8 mouse cellular contexts compared by ENCODE assay signal in the genomic region with DNA sequence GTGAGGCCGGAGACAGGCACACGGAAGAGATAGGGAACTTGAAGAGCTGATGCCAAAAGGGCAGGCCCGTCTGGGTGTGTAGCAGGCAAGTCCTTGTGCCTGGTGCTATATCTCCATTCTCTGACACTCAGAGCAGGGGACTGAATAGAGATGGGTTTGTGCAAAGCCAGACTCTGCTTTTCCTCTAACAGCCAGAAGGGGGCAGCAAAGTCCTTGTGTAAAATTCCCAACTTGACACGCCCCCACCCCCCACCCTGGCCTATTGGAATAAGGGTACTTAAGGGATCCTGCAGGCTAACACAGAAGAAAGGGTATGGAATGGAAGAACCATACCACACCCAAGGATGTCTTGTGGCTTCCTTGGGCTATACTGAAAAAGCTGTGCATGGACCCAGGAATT. TPM values are rescaled to one million over a fixed set of nuclear protein-coding genes. Genes with fewer than 3 reads are reported as not detected.
A peak's percentile ranks its signal among the peaks of the same experiment; 100 is the strongest.
DNase-seq lines count a peak whose midpoint lies in the region; ATAC-seq and TF ChIP-seq lines count a peak whose summit lies in the region.

No protein-coding gene starts in this region.

- no peak overlapping the region for H3K4me3 ChIP-seq in spleen, adult 2 months (ENCODE audit: extremely low read depth, insufficient read depth, insufficient read length)
- H3K4me3 ChIP-seq in liver, embryonic 14.5 days (ENCODE audit: insufficient read depth in 1 of 2, low read depth in 2 of 2, low read length in 2 of 2) = no peak overlapping the region
- H3K4me3 ChIP-seq in neural tube, embryonic 13.5 days = no peak overlapping the region

- H3K9ac ChIP-seq in liver, embryonic 14.5 days (replicated peaks) = no peak overlapping the region
- 0 out of 2 replicates have a peak overlapping the region, but pooled peaks have one; percentile 8 for H3K9ac ChIP-seq in neural tube, embryonic 13.5 days

- no peak overlapping the region for H3K27ac ChIP-seq in spleen, adult 2 months (ENCODE audit: insufficient read depth, low read length)
- no peak overlapping the region for H3K27ac ChIP-seq in liver, embryonic 14.5 days
- H3K27ac ChIP-seq in neural tube, embryonic 13.5 days (replicated peaks) = no peak overlapping the region

- H3K4me1 ChIP-seq in spleen, adult 2 months (ENCODE audit: control insufficient read depth, insufficient read depth, insufficient read length) = no peaks in the 10 kb centered on the region; the same call in 1 of the 2 replicates
- 0 out of 4 replicates have a peak, but pooled peaks cover 0 to 5% of the 10 kb centered on the region in 2 experiments for H3K4me1 ChIP-seq in liver, embryonic 14.5 days (replicated peaks; ENCODE audit: control insufficient read depth in 2 of 2, insufficient read depth in 2 of 2, low read length in 1 of 2)
- peaks cover 28% of the 10 kb centered on the region for H3K4me1 ChIP-seq in neural tube, embryonic 13.5 days (replicated peaks)

- WGBS in spleen, adult 2 months = 18% methylated on average over 4 of the region's 4 CpGs
- 12% methylated on average over 4 of the region's 4 CpGs for WGBS in liver, embryonic 14.5 days (ENCODE audit: insufficient replicate concordance)
- WGBS in neural tube, embryonic 13.5 days = 14% methylated on average over 4 of the region's 4 CpGs

- no peak for TF ChIP-seq POLR2A in spleen, adult 2 months (IDR thresholded peaks at IDR 0.05; ENCODE audit: low read depth, low read length)

- TF ChIP-seq CTCF in spleen, adult 2 months (IDR thresholded peaks at IDR 0.05; ENCODE audit: extremely low read depth, insufficient read depth, insufficient read length, insufficient replicate concordance) = peak; percentile 46; the same call in 1 of the 2 replicates
- peak; percentile 76 for TF ChIP-seq CTCF in liver, embryonic 14.5 days (IDR thresholded peaks at IDR 0.05; ENCODE audit: low read depth)

- no peaks in the 10 kb centered on the region for H3K27me3 ChIP-seq in spleen, adult 2 months (ENCODE audit: control insufficient read depth, insufficient read depth, low read length)
- H3K27me3 ChIP-seq in liver, embryonic 14.5 days (ENCODE audit: control insufficient read depth, insufficient read depth, low read length) = no peaks in the 10 kb centered on the region
- H3K27me3 ChIP-seq in neural tube, embryonic 13.5 days = no peaks in the 10 kb centered on the region

- no peak for ATAC-seq in liver, embryonic 14.5 days (ENCODE audit: insufficient read depth)
- ATAC-seq in neural tube, embryonic 13.5 days (ENCODE audit: low read depth) = peak; percentile 81

- H3K9me3 ChIP-seq in liver, embryonic 14.5 days (ENCODE audit: control insufficient read depth, low read length) = no peaks in the 10 kb centered on the region
- no peaks in the 10 kb centered on the region for H3K9me3 ChIP-seq in neural tube, embryonic 13.5 days

- no peak for TF ChIP-seq EP300 in liver, embryonic 14.5 days (IDR thresholded peaks at IDR 0.05; ENCODE audit: low read depth)

- H3K4me2 ChIP-seq in liver, embryonic 14.5 days (ENCODE audit: low read depth) = no peak overlapping the region
- no peak overlapping the region for H3K4me2 ChIP-seq in neural tube, embryonic 13.5 days

- no peaks in the 10 kb centered on the region for H3K36me3 ChIP-seq in spleen, adult 2 months (ENCODE audit: control insufficient read depth, insufficient read depth, low read length)
- H3K36me3 ChIP-seq in liver, embryonic 14.5 days (replicated peaks; ENCODE audit: control insufficient read depth, insufficient read depth, low read depth) = no peaks in the 10 kb centered on the region
- H3K36me3 ChIP-seq in neural tube, embryonic 13.5 days = no peaks in the 10 kb centered on the region

- DNase-seq in spleen, adult 2 months (ENCODE audit: low read depth in 1 of 2, low spot score in 2 of 2) = peak in 1 of 2 experiments; percentile 10
- no peak for DNase-seq in spleen, postnatal 14 days (ENCODE audit: low spot score in 2 of 2)
- DNase-seq in cerebellum, adult 18-20 months = peak; percentile 76 to 79
- DNase-seq in frontal cortex, adult 2 months (ENCODE audit: extremely low spot score in 1 of 2, low spot score in 1 of 2) = peak; percentile 58 to 87
- peak; percentile 42 for DNase-seq in kidney, adult 11 months
- no peak for DNase-seq in liver, embryonic 14.5 days (ENCODE audit: low read depth in 3 of 3, low spot score in 3 of 3)
- no peak for DNase-seq in T-cell, adult 2 months (ENCODE audit: low spot score)

RNA-seq across cellular contexts. Expression of gene Bcdin3d, which starts 22.5 kb away (rescaled TPM):
- 5.1 and 7.4 TPM in 2 replicates for polyA plus RNA-seq in spleen, adult 2 months (2012; rRNA removed)
- polyA plus RNA-seq in frontal cortex, adult 2 months (2012; rRNA removed) = 5.7 and 6.8 TPM in 2 replicates
- polyA plus RNA-seq in liver, embryonic 14.5 days (2012; rRNA removed) = 3.0 and 3.3 TPM in 2 replicates
- polyA plus RNA-seq in liver, embryonic 14.5 days (2014; fragmentation: Nextera tagmentation; extraction: Ambion mirVana) = 5.0 TPM in 2 replicates
- polyA plus RNA-seq in neural tube, embryonic 13.5 days (2015; fragmentation: Nextera tagmentation; extraction: Ambion mirVana) = 19.6 and 21.4 TPM in 2 replicates

RNA-seq across cellular contexts. Expression of gene Faim2, which starts 30.9 kb away (rescaled TPM):
- 0.06 TPM in 1 of 2 replicates, not detected in the other for polyA plus RNA-seq in spleen, adult 2 months (2012; rRNA removed)
- 161 and 168 TPM in 2 replicates for polyA plus RNA-seq in frontal cortex, adult 2 months (2012; rRNA removed)
- polyA plus RNA-seq in liver, embryonic 14.5 days (2012; rRNA removed) = 0.02 TPM in 1 of 2 replicates, not detected in the other
- not detected in 2 replicates for polyA plus RNA-seq in liver, embryonic 14.5 days (2014; fragmentation: Nextera tagmentation; extraction: Ambion mirVana)
- polyA plus RNA-seq in neural tube, embryonic 13.5 days (2015; fragmentation: Nextera tagmentation; extraction: Ambion mirVana) = 22.2 and 23.8 TPM in 2 replicates

RNA-seq across cellular contexts. Expression of gene Nckap5l, which starts 39.5 kb away (rescaled TPM):
- polyA plus RNA-seq in spleen, adult 2 months (2012; rRNA removed) = 10.9 and 11.5 TPM in 2 replicates
- polyA plus RNA-seq in frontal cortex, adult 2 months (2012; rRNA removed) = 14.4 and 14.6 TPM in 2 replicates
- polyA plus RNA-seq in liver, embryonic 14.5 days (2012; rRNA removed) = 0.70 and 1.2 TPM in 2 replicates
- polyA plus RNA-seq in liver, embryonic 14.5 days (2014; fragmentation: Nextera tagmentation; extraction: Ambion mirVana) = 0.85 and 1.4 TPM in 2 replicates
- polyA plus RNA-seq in neural tube, embryonic 13.5 days (2015; fragmentation: Nextera tagmentation; extraction: Ambion mirVana) = 14.5 and 18.3 TPM in 2 replicates

Comparison
In these comparisons a context has a peak if more than half of its experiments do, and no peak if none do; other contexts are left out.
1. DNase-seq: peak in cerebellum, adult 18-20 months (2 of 2), frontal cortex, adult 2 months (2 of 2) and kidney, adult 11 months (single experiment); none in spleen, postnatal 14 days (0 of 2), liver, embryonic 14.5 days (0 of 3) and T-cell, adult 2 months (single experiment).
2. RNA of gene Faim2, which starts 30.9 kb away (polyA plus RNA-seq): 161 to 168 TPM in frontal cortex, adult 2 months and 22.2 to 23.8 TPM in neural tube, embryonic 13.5 days; 0.06 TPM in spleen, adult 2 months and 0.02 TPM in liver, embryonic 14.5 days; every median in the first group is over 10 times any median in the second.